Mouse (Mus musculus) hindbrain, embryonic 15.5 days (tissue): ENCODE data around the gene Cadm4. TPM values are rescaled to one million over a fixed set of nuclear protein-coding genes. Genes with fewer than 3 reads are reported as not detected.
"Not testable (repeated sequence)": the region's sequence is repeated elsewhere in the genome, so short reads cannot be mapped to it uniquely, and the experiment has no call there.

Source experiments
- ATAC-seq: fragments of 200-750 bp; cut with Nextera tagmentation; 2 replicates; pipeline ENCODE4 v1.8.0; 2017; ENCODE audit warnings: low read depth, moderate number of reproducible peaks, moderate TSS enrichment; ENCODE audit not compliant: low FRiP score
- H3K27ac ChIP-seq: fragments of 300-500 bp; sonication (generic); replicated peaks from 2 replicates; pipeline ENCODE4 v1.5.1; 2015; ENCODE audit warnings: mild to moderate bottlenecking, inconsistent platforms
- H3K27me3 ChIP-seq: fragments of 300-500 bp; sonication (generic); 2 replicates; pipeline ENCODE4 v1.6.1; 2015; ENCODE audit warnings: control low read depth, inconsistent platforms
- H3K36me3 ChIP-seq: fragments of 300-500 bp; sonication (generic); 2 replicates; pipeline ENCODE4 v1.6.1; 2015; ENCODE audit warnings: control low read depth, inconsistent platforms
- H3K4me1 ChIP-seq: fragments of 300-500 bp; sonication (generic); replicated peaks from 2 replicates; pipeline ENCODE4 v1.6.1; 2015; ENCODE audit warnings: control low read depth, inconsistent platforms
- H3K4me2 ChIP-seq: fragments of 300-500 bp; sonication (generic); 2 replicates; pipeline ENCODE4 v1.6.1; 2015; ENCODE audit warnings: moderate library complexity, mild to moderate bottlenecking, inconsistent platforms
- H3K4me3 ChIP-seq: fragments of 300-500 bp; sonication (generic); 2 replicates; pipeline ENCODE4 v1.5.1; 2015; ENCODE audit warnings: mild to moderate bottlenecking, inconsistent platforms
- H3K9ac ChIP-seq: fragments of 300-500 bp; sonication (generic); 2 replicates; pipeline ENCODE4 v1.6.1; 2015; ENCODE audit warnings: inconsistent platforms
- H3K9me3 ChIP-seq: fragments of 300-500 bp; sonication (generic); 2 replicates; pipeline ENCODE4 v1.6.1; 2016; ENCODE audit warnings: control low read depth, inconsistent platforms
- WGBS: fragments of 180-500 bp; shearing (Covaris S2); methylation state at CpG from one replicate; pipeline ENCODE4 v1.1.7; 2015; 5-methylcytosine and 5-hydroxymethylcytosine counted together
- polyA plus RNA-seq: library from polyadenylated mRNA; unstranded; fragments of >200 nt; fragmentation: Nextera tagmentation; extraction: Ambion mirVana; gene quantifications from 2 replicates; pipeline ENCODE4 v1.2.1, GENCODE M21; 2015

The Cadm4 gene
- polyA plus RNA-seq, 1 experiment from 2014 or later = 80.4 TPM

DNA sequence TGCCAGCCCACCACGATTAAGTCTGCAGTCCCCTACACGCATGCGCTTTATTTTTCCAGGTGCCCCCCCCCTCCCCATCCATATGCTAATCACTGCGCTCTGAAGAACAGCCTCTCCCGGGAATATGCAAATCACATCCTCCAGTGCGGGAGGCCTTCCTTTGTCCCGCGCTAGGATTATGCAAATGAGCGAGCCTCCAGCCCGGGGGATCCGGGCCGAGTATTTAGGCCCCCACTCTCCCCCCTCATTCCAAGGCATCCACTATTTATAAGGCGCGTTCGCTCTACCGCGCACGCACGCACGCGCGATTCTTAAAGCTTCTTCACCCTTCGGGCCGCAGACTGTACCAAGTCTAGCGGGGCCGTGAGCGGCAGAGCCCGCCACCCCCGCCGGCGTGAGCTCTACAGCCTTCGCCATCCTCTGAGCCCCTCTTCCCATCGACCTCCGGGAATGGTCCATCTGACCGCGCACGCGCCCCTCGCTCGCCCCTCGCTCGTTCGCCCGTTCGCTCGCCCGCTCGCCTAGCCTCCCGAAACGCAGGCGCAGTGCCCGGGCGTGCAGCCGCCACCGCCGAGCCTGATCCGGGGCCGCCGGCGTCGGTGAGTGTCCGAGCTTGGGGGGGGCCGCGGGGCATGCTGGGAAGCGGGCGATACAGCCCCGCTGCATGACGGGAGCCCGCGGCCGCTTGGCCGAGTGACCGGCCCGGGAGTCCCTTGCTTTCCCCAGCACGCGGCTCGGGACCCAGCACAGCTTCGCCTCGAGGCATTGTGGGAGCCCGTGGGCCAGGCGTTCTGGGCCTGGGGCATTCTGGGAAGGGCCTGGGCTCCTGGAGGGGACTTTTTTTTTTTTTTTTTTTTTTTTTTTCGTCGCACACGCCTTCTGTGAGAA, 25.3 kb downstream of the Cadm4 start, which contains the start of gene Zfp428:
Gene Zfp428 (plus strand): TSS at position 169 of the 888 bp plus-strand sequence.
- H3K4me1 ChIP-seq = peaks cover 57% of the 10 kb centered on the region
- WGBS = under 1% methylated on average over 84 of the region's 84 CpGs

DNA sequence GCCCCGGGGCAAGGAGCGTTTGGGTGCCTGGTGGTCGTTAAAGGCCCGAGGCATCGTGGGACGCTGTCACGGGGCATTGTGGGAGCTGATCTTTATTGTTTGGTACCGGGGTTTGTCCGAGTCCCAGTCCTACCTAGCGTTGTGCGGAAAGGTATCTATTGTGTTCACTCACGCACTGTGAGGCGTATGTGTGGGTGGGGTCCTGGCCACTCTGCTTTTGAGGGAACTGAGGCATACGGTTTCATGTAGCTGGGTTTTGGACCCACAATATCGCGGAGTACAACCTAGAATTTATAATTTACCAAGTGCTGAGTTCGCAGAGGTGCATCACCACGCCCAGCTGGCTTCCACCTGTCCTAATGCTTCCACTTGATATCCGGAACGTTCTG, 25.9 kb downstream of the Cadm4 start:
- peak overlapping the region; percentile 100 for H3K27ac ChIP-seq
- H3K4me1 ChIP-seq = peaks cover 63% of the 10 kb centered on the region
- H3K36me3 ChIP-seq = 0 out of 2 replicates have a peak, but pooled peaks cover 11% of the 10 kb centered on the region
- H3K4me3 ChIP-seq = peak overlapping the region; percentile 68
- H3K27me3 ChIP-seq = no peaks in the 10 kb centered on the region
- 1% methylated on average over 20 of the region's 20 CpGs for WGBS
- no peaks in the 10 kb centered on the region for H3K9me3 ChIP-seq
- H3K9ac ChIP-seq = peak overlapping the region; percentile 85
- H3K4me2 ChIP-seq = peak overlapping the region; percentile 72
- ATAC-seq = peak; percentile 29; the same call in 1 of the 2 replicates

More for the DNA sequence above, 25.3 kb downstream of the Cadm4 start, which contains the start of gene Zfp428:
- peak; percentile 93 for ATAC-seq
- Histone ChIP-seq H3K27me3 (no peaks in the 10 kb centered on the region), H3K4me3 (peak within 1 kb of the TSS; percentile 68), H3K9ac (peak within 1 kb of the TSS; percentile 85), H3K36me3 (0 out of 2 replicates have a peak, but pooled peaks cover 16% of the 10 kb centered on the region), H3K27ac (peak within 1 kb of the TSS; percentile 100), H3K9me3 (no peaks in the 10 kb centered on the region), H3K4me2 (peak within 1 kb of the TSS; percentile 72)

DNA sequence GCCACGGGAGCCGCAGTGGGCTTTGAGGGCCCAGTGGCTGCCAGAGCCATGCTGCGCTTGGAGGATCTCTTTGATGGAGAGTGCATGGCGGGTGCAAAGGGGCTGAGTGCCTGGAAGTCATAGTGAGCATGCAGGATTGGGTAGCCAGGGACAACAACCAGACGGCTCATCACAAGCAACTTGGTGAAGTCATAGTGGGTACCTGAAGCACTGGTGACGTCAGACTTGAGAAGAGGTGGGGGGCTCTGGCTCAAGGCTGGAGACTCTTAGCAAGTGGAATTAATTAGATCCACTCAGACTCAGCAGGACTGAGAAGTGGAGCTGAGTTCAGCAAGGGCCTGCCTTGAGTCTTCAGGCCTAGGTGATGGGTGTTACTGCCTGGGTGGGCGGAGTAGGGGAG, 30.5 kb downstream of the Cadm4 start, which contains the start of gene AC161166.1:
Gene AC161166.1 (minus strand): TSS at position 101 of the 400 bp plus-strand sequence.
- WGBS = 89% methylated on average over 7 of the region's 7 CpGs

DNA sequence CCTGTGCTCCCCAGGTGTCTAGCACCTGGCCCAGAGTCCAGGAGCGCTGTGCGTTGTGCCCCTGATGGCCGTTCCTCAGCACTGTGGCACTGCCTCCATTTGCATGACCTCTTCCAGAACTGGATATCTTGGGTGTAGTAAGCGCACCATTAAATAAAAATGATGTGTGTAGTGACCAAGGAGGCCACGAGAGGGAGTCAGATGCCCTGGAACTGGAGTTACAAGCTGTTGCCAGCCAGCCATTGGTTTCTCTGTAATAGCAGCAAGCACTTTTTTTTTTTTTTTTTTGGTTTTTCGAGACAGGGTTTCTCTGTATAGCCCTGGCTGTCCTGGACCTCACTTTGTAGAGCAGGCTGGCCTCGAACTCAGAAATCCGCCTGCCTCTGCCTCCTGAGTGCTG, 34.5 kb downstream of the Cadm4 start:
- H3K4me3 ChIP-seq, H3K27me3 ChIP-seq, H3K9ac ChIP-seq, H3K4me2 ChIP-seq, H3K9me3 ChIP-seq, H3K27ac ChIP-seq: not testable (repeated sequence)
- 0 out of 2 replicates have a peak, but pooled peaks have one; percentile 8 for ATAC-seq
- peaks cover 17% of the 10 kb centered on the region; the same call in 1 of the 2 replicates for H3K4me1 ChIP-seq
- WGBS = 58% methylated on average over 8 of the region's 8 CpGs
- H3K36me3 ChIP-seq = peaks cover 32% of the 10 kb centered on the region

More for the DNA sequence above, 30.5 kb downstream of the Cadm4 start, which contains the start of gene AC161166.1:
- H3K9me3 ChIP-seq = no peaks in the 10 kb centered on the region
- H3K9ac ChIP-seq = no peak within 1 kb of the TSS
- peaks cover 40% of the 10 kb centered on the region for H3K4me1 ChIP-seq
- no peak within 1 kb of the TSS for H3K27ac ChIP-seq
- no peak within 1 kb of the TSS for H3K4me2 ChIP-seq
- H3K27me3 ChIP-seq = no peaks in the 10 kb centered on the region
- no peak for ATAC-seq
- peaks cover 36% of the 10 kb centered on the region for H3K36me3 ChIP-seq
- H3K4me3 ChIP-seq = no peak within 1 kb of the TSS

DNA sequence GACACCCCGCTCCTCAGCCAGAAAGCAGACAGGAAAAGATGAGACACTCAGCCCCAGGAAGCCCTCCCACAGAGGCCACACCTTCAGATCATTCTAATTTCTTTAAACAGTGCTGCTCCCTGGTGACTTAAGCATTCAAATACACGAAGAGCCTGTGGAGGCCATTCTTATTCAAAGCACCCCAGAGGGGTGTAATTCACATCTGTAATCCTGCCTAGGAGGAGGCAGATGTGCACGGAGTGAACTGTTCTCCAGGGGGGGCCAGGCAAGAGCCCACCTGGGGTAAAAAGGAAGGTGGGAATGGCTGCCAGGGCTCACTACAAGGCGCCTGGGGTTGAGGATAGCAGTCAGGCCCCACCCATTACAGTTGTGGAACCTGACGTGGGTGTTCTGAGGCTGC, 35.3 kb downstream of the Cadm4 start:
- no peak for ATAC-seq
- 34% methylated on average over 5 of the region's 5 CpGs for WGBS
- peaks cover 31% of the 10 kb centered on the region for H3K36me3 ChIP-seq
- peaks cover 17% of the 10 kb centered on the region; the same call in 1 of the 2 replicates for H3K4me1 ChIP-seq
- no peak overlapping the region for H3K4me3 ChIP-seq
- no peaks in the 10 kb centered on the region for H3K9me3 ChIP-seq
- H3K4me2 ChIP-seq = no peak overlapping the region
- H3K9ac ChIP-seq = no peak overlapping the region
- H3K27ac ChIP-seq = 0 out of 2 replicates have a peak overlapping the region, but pooled peaks have one; percentile 42
- no peaks in the 10 kb centered on the region for H3K27me3 ChIP-seq

DNA sequence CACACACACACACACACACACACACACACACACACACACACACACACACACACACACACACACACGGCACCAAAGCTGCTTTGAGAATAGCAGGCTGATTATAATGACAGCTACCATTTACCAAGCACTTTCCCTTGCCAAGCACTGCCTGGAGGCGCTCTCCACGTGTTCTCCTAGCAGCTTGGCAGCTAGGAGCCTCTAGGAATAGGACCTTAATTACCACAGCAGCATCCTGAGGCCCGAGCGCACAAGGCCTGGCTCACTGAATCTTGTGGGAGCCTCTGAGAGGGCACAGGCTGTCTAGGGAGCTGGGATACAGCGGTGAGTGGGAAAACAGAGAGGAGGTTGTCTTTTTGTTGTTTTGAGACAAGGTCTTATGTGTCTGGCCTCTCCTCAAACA, 35.8 kb downstream of the Cadm4 start:
- Histone ChIP-seq H3K9me3 (no peaks in the 10 kb centered on the region), H3K27ac (peak overlapping the region; percentile 55; the same call in 1 of the 2 replicates), H3K4me2 (no peak overlapping the region), H3K4me1 (peaks cover 11% of the 10 kb centered on the region; the same call in 1 of the 2 replicates), H3K9ac (no peak overlapping the region), H3K36me3 (peaks cover 31% of the 10 kb centered on the region), H3K4me3 (no peak overlapping the region), H3K27me3 (no peaks in the 10 kb centered on the region)
- ATAC-seq = no peak
- WGBS = 45% methylated on average over 6 of the region's 6 CpGs

DNA sequence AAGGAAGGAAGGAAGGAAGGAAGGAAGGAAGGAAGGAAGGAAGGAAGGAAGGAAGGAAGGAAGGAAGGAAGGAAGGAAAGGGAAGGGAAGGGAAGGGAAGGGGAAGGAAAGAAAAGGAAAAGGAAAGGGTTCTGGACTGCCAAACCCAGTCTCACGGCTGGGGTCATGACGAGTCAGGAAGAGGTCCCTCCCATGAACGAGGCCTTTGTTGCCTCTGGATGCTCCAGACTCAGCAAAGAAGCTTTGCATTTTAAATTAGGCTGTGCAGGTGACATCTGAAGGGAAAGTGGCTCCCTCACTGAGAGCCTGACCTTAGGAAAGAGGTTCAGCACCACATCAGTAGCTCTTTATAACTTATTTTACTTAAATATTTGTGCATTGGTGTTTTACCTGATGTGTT, 37.3 kb downstream of the Cadm4 start:
- H3K4me2 ChIP-seq = no peak overlapping the region
- ATAC-seq = no peak
- no peaks in the 10 kb centered on the region for H3K27me3 ChIP-seq
- peaks cover 4% of the 10 kb centered on the region; the same call in 1 of the 2 replicates for H3K4me1 ChIP-seq
- H3K9ac ChIP-seq = no peak overlapping the region
- H3K9me3 ChIP-seq = no peaks in the 10 kb centered on the region
- peaks cover 25% of the 10 kb centered on the region for H3K36me3 ChIP-seq
- no peak overlapping the region for H3K27ac ChIP-seq
- H3K4me3 ChIP-seq = no peak overlapping the region
- WGBS = 34% methylated on average over 3 of the region's 3 CpGs

DNA sequence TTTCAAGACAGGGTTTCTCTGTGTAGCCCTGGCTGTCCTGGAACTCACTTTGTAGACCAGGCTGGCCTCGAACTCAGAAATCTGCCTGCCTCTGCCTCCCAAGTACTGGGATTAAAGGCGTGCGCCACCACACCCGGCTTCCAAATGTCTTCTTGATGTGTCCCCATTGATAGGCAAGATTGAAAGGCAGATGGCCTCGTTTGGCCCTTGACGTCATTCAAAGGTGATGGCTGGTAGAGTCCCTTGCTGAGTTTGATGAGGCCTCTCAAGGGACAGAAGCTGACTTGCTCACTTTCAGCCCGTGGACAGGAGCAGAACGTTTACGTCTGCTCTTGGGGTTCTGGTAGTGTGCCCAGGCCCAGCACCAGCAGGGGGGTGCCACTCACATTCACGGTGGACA, 38.2 kb downstream of the Cadm4 start:
- H3K27ac ChIP-seq, ATAC-seq, H3K4me2 ChIP-seq, H3K4me3 ChIP-seq, H3K9me3 ChIP-seq, H3K27me3 ChIP-seq, H3K9ac ChIP-seq, H3K4me1 ChIP-seq: not testable (repeated sequence)
- peaks cover 17% of the 10 kb centered on the region for H3K36me3 ChIP-seq
- WGBS = 75% methylated on average over 10 of the region's 10 CpGs

DNA sequence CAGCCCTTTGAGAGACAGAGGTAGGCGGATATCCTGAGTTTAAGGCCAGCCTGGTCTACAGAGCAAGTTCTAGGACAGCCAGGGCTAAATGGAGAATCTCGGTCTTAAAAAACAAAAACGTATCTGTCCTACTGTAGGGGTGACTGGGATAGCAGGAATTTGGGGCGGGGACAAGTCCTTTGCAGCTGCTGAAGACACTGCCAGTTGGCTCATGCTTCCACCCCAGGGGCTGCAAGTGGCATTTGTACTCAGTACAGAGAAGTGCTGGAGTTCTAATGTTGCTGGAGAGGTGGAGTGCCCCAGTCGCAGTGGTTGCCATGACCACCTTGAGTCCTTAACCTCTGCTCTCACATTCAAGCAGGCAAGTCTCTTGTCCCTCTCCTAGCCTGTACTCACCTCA, 41.0 kb downstream of the Cadm4 start:
- Histone ChIP-seq H3K4me3 (no peak overlapping the region), H3K36me3 (no peaks in the 10 kb centered on the region), H3K27ac (no peak overlapping the region), H3K4me1 (peaks cover 2% of the 10 kb centered on the region; the same call in 1 of the 2 replicates), H3K27me3 (no peaks in the 10 kb centered on the region), H3K9ac (no peak overlapping the region), H3K4me2 (no peak overlapping the region), H3K9me3 (no peaks in the 10 kb centered on the region)
- WGBS = 64% methylated on average over 5 of the region's 5 CpGs
- ATAC-seq = no peak

DNA sequence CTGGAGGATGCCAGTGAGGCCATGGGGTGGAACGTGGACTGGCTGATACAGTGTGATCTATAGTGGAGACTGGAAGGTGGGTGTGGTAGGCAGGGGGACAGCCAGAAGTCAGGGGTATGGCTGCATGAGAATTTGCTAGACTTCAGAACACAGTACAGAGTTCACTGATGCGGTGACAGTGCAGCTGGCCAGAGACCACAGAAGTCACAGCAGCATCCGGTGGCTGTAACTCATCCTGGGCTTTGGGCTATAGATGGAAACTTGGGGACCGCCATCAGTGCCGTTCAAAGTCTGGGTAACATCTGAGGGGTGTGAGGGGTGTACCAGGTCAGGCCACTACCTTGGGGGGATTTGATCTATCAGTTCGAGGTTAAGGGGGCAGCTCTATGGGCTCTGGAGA, 41.9 kb downstream of the Cadm4 start:
- H3K4me3 ChIP-seq = no peak overlapping the region
- 82% methylated on average over 6 of the region's 6 CpGs for WGBS

DNA sequence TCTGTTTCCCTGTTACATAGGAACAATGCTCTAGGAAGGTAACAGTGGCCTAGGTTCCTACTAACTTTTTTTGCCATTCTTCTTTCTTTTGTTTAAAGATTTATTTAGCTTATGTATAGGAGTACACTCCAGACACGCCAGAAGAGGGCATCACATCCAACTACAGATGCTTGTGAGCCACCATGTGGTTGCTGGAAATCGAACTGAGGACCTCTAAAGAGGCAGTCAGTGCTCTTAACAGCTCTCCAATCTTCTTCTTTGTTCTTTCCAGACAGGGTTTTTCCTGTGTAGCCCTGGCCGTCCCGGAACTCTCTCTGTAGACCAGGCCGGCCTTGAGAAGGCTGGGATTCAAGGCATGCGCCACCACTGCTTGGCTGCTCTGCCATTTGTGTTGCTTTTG, 43.2 kb downstream of the Cadm4 start:
- no peak overlapping the region for H3K4me2 ChIP-seq
- H3K36me3 ChIP-seq = no peaks in the 10 kb centered on the region
- H3K9me3 ChIP-seq = no peaks in the 10 kb centered on the region
- H3K27ac ChIP-seq = no peak overlapping the region
- H3K4me3 ChIP-seq = no peak overlapping the region
- H3K27me3 ChIP-seq = no peaks in the 10 kb centered on the region
- H3K9ac ChIP-seq = no peak overlapping the region
- peaks cover 8% of the 10 kb centered on the region for H3K4me1 ChIP-seq
- 85% methylated on average over 6 of the region's 6 CpGs for WGBS
- no peak for ATAC-seq

More for the DNA sequence above, 41.9 kb downstream of the Cadm4 start:
- Histone ChIP-seq H3K27me3 (no peaks in the 10 kb centered on the region), H3K9me3 (no peaks in the 10 kb centered on the region), H3K4me2 (no peak overlapping the region), H3K27ac (no peak overlapping the region), H3K4me1 (no peaks in the 10 kb centered on the region), H3K36me3 (no peaks in the 10 kb centered on the region), H3K9ac (no peak overlapping the region)
- no peak for ATAC-seq
